Mouse (Mus musculus) erythroblast, embryonic 14.5 days (primary cell): ENCODE data around the gene Cort.

Source experiments
- GATA1 ChIP-seq: IDR thresholded peaks from 2 replicates; pipeline ENCODE4 v1.6.1; 2012; ENCODE audit warnings: low read length, inconsistent platforms, mixed read lengths
- TAL1 ChIP-seq: IDR thresholded peaks from 3 replicates; pipeline ENCODE4 v1.6.1; 2012; ENCODE audit warnings: low read length, inconsistent platforms, mixed read lengths

GRCm38 (mm10) chr4:149097956-149098355 is 28.6 kb downstream of the Cort start:
- TF ChIP-seq GATA1 (no peak), TAL1 (no peak)
